Mouse (Mus musculus) midbrain, embryonic 14.5 days (tissue): ENCODE data around the gene Duoxa1. TPM values are rescaled to one million over a fixed set of nuclear protein-coding genes. Genes with fewer than 3 reads are reported as not detected.
A peak's percentile ranks its signal among the peaks of the same experiment; 100 is the strongest.

Experiments
- ATAC-seq: fragments of 200-750 bp; cut with Nextera tagmentation; 2 replicates; pipeline ENCODE4 v1.8.0; 2017; ENCODE audit warnings: moderate number of reproducible peaks, moderate library complexity; ENCODE audit not compliant: low FRiP score, low TSS enrichment
- DNase-seq: peaks from one replicate; pipeline ENCODE4 v3.0.0-alpha.2; 2015
- H3K27ac ChIP-seq: fragments of 300-500 bp; sonication (generic); replicated peaks from 2 replicates; pipeline ENCODE4 v1.5.1; 2014; ENCODE audit warnings: mild to moderate bottlenecking, low read depth, low read length, moderate library complexity
- H3K27me3 ChIP-seq: fragments of 300-500 bp; sonication (generic); 2 replicates; pipeline ENCODE4 v1.6.1; 2014; ENCODE audit warnings: low read length, control low read depth, mixed read lengths; ENCODE audit not compliant: control insufficient read depth, insufficient read depth
- H3K36me3 ChIP-seq: fragments of 300-500 bp; sonication (generic); 2 replicates; pipeline ENCODE4 v1.6.1; 2014; ENCODE audit warnings: low read length, control low read depth; ENCODE audit not compliant: control insufficient read depth, insufficient read depth
- H3K4me1 ChIP-seq: fragments of 300-500 bp; sonication (generic); 2 replicates; pipeline ENCODE4 v1.6.1; 2014; ENCODE audit warnings: mild to moderate bottlenecking, antibody characterized with exemption, low read length, control low read depth; ENCODE audit not compliant: control insufficient read depth, insufficient read depth
- H3K4me2 ChIP-seq: fragments of 300-500 bp; sonication (generic); 2 replicates; pipeline ENCODE4 v1.6.1; 2014; ENCODE audit warnings: mild to moderate bottlenecking, low read length, moderate library complexity
- H3K4me3 ChIP-seq: fragments of 300-500 bp; sonication (generic); replicated peaks from 2 replicates; pipeline ENCODE4 v1.5.1; 2014; ENCODE audit warnings: low read depth, low read length
- H3K9ac ChIP-seq: fragments of 300-500 bp; sonication (generic); replicated peaks from 2 replicates; pipeline ENCODE4 v1.6.1; 2014; ENCODE audit warnings: mild to moderate bottlenecking, low read length, moderate library complexity
- H3K9me3 ChIP-seq: fragments of 300-500 bp; sonication (generic); 2 replicates; pipeline ENCODE4 v1.6.1; 2016; ENCODE audit warnings: low read length, control low read depth, mixed read lengths; ENCODE audit not compliant: control insufficient read depth
- WGBS: fragments of 180-500 bp; shearing (Covaris S2); extraction: QIAGEN DNeasy Blood & Tissue Kit; methylation state at CpG from one replicate; pipeline ENCODE4 v1.1.7; 2014; 5-methylcytosine and 5-hydroxymethylcytosine counted together
- polyA plus RNA-seq: library from polyadenylated mRNA; unstranded; fragments of >200 nt; fragmentation: Nextera tagmentation; extraction: Ambion mirVana; gene quantifications from 2 replicates; pipeline ENCODE4 v1.2.1, GENCODE M21; 2014

The Duoxa1 gene
- polyA plus RNA-seq, 1 experiment from 2014 or later: 0.25 TPM

GRCm38 (mm10) chr2:122302574-122303241 is 10.8 kb downstream of the Duoxa1 start:
- no peaks in the 10 kb centered on the region for H3K9me3 ChIP-seq
- DNase-seq: peak; percentile 88
- H3K4me1 ChIP-seq: peaks cover 21% of the 10 kb centered on the region
- H3K9ac ChIP-seq: no peak overlapping the region
- H3K27ac ChIP-seq: no peak overlapping the region
- ATAC-seq: no peak; the same call in 1 of the 2 replicates
- H3K4me2 ChIP-seq: peak overlapping the region; percentile 82
- H3K27me3 ChIP-seq: peaks cover 58% of the 10 kb centered on the region
- WGBS: 16% methylated on average over 9 of the region's 9 CpGs
- no peak overlapping the region for H3K4me3 ChIP-seq
- H3K36me3 ChIP-seq: no peaks in the 10 kb centered on the region

DNA sequence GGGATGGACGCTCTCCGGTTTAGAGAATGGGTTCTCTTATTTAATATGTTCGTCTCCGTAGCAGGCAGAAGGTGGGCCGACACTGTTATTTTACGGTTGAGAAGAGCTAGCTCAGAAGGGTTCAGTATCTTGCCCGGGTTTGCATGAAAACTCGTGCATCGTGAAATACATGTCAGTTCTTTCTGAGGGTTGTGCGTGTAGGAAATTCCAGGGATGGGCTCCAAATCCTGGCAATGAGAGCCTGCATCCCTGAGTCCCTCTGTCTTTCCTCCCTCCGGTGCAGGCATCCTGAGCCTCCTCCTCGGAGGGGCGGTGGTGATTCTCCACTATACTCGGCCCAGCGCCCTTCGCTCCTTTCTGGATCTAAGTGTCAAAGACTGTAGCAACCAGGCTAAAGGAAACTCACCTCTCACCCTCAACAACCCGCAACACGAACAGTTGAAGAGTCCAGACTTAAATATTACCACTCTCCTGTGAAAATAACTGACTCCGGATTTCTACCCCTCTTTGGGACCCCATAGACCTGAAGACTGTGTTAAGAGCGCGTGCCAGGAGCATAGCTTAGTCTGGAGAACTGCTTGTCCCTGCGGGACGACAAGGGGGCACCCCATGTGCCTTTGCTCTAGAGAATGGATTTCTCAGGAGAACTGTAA is 11.5 kb downstream of the Duoxa1 start:
- H3K36me3 ChIP-seq: no peaks in the 10 kb centered on the region
- DNase-seq (no peak), ATAC-seq (no peak)
- WGBS: 5% methylated on average over 23 of the region's 23 CpGs
- H3K9me3 ChIP-seq: no peaks in the 10 kb centered on the region
- H3K9ac ChIP-seq: peak overlapping the region; percentile 46
- H3K4me3 ChIP-seq: peak overlapping the region; percentile 40
- H3K4me1 ChIP-seq: peaks cover 28% of the 10 kb centered on the region
- peaks cover 65% of the 10 kb centered on the region for H3K27me3 ChIP-seq
- H3K4me2 ChIP-seq: peak overlapping the region; percentile 82
- no peak overlapping the region for H3K27ac ChIP-seq

DNA sequence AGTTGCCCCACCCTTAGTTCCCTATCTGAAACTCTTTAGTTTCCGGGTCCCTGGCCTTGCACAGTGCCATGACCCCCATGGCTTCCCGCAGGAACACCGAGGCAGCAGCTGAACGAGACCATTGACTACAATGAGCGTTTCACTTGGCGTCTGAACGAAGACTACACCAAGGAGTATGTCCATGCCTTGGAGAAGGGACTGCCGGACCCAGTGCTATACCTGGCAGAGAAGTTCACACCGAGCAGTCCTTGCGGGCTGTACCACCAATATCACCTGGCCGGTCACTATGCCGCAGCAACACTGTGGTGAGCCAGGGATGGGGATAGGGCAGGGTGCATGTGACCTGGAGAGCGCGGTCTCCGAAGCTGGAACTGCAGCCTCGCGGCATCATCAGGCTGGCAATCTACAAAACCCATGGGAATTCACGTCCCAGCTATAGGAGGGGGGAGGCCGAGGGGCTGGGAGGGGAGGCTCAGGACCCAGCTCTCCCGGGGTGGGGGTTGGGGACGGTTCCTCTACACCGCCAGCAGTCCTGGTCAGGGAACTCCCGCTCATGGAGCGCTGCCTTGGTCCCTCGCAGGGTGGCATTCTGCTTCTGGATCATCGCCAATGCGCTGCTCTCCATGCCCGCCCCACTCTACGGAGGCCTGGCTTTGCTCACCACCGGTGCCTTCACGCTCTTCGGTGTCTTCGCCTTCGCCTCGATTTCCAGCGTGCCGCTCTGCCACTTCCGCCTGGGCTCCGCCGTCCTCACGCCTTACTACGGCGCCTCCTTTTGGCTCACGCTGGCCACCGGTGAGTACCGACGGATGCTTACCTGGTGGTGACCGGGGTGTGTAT is 12.2 kb downstream of the Duoxa1 start:
- ATAC-seq (peak; percentile 29; the same call in 1 of the 2 replicates), DNase-seq (peak; percentile 76)
- Histone ChIP-seq H3K9me3 (no peaks in the 10 kb centered on the region), H3K27me3 (peaks cover 69% of the 10 kb centered on the region), H3K4me2 (peak overlapping the region; percentile 82), H3K36me3 (no peaks in the 10 kb centered on the region), H3K9ac (peak overlapping the region; percentile 46), H3K4me1 (peaks cover 28% of the 10 kb centered on the region), H3K4me3 (peak overlapping the region; percentile 40), H3K27ac (no peak overlapping the region)
- WGBS: 1% methylated on average over 48 of the region's 48 CpGs

DNA sequence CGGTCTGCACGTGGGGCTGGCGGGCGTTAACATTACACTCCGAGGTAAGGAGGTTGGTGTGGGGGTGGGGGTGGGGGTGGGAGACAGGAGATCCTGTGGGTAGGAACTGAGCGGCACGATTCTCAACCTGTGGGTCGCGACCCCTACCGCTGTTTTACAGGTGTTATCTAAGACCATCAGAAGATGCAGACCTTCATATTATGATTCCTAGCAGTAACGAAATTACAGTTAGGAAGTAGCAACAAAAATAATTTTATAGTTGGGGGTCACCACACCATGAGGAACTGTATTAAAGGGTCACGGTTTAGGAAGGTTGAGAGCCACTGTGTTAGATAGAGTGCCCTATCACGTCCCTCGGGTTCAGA is 12.9 kb downstream of the Duoxa1 start:
- ATAC-seq: no peak
- H3K4me3 ChIP-seq: peak overlapping the region; percentile 40

DNA sequence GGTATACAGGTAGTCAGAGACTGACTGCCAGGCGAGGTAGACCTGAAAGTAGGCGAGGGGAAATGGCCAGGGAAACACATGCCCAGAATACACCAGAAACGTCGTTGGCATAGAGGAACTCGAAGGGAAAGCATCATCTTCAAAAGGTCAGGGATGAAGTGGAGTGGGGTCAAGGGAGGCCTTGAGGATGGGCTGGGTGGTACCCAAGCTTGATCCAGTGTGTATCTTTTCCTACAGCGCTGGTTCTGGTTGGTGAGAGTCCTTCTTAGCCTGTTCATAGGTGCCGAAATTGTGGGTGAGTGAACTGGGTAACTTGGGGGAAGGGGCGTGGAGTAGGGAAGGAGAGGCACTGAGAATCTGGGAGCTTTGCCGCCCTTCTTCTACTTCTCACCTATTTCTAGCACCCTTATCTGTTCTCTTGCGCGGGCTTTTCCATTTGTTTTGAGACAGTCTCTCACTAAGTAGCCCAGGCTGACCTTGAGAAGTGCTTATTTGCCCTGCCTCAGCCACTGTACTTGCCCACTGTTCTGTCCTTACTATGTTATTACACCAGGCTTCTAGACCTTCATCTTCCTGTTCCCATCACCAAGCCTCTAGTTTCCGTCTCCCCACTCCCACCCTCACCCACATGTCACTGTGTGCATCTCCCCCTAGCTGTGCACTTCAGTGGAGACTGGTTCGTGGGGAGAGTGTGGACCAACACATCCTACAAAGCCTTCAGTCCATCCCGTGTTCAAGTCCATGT is 13.4 kb downstream of the Duoxa1 start:
- no peak overlapping the region for H3K9ac ChIP-seq
- no peaks in the 10 kb centered on the region for H3K9me3 ChIP-seq
- DNase-seq (no peak), ATAC-seq (no peak)
- peak overlapping the region; percentile 8; the same call in 1 of the 2 replicates for H3K4me3 ChIP-seq
- H3K4me2 ChIP-seq: no peak overlapping the region; the same call in 1 of the 2 replicates
- WGBS: 8% methylated on average over 14 of the region's 14 CpGs
- peaks cover 79% of the 10 kb centered on the region for H3K27me3 ChIP-seq
- no peaks in the 10 kb centered on the region for H3K36me3 ChIP-seq
- H3K4me1 ChIP-seq: peaks cover 28% of the 10 kb centered on the region
- H3K27ac ChIP-seq: no peak overlapping the region

More for the DNA sequence above, 12.9 kb downstream of the Duoxa1 start:
- Histone ChIP-seq H3K9me3 (no peaks in the 10 kb centered on the region), H3K4me2 (peak overlapping the region; percentile 82), H3K27ac (no peak overlapping the region), H3K9ac (no peak overlapping the region), H3K36me3 (no peaks in the 10 kb centered on the region), H3K27me3 (peaks cover 75% of the 10 kb centered on the region), H3K4me1 (peaks cover 28% of the 10 kb centered on the region)
- no peak for DNase-seq
- 5% methylated on average over 14 of the region's 14 CpGs for WGBS

- Histone ChIP-seq H3K4me2 (peak within 1 kb of the TSS; percentile 47), H3K4me3 (peak within 1 kb of the TSS; percentile 22), H3K27me3 (peaks cover 87% of the 10 kb centered on the region), H3K9ac (no peak within 1 kb of the TSS), H3K36me3 (no peaks in the 10 kb centered on the region), H3K27ac (no peak within 1 kb of the TSS), H3K4me1 (peaks cover 28% of the 10 kb centered on the region), H3K9me3 (no peaks in the 10 kb centered on the region)
- under 1% methylated on average over 43 of the region's 43 CpGs for WGBS
- DNase-seq (peak; percentile 51), ATAC-seq (no peak)
Measured at GRCm38 (mm10) chr2:122298596-122299490, 14.7 kb downstream of the Duoxa1 start, which contains the start of gene Duoxa2. Gene Duoxa2, plus strand, starts transcription at chr2:122298900.

DNA sequence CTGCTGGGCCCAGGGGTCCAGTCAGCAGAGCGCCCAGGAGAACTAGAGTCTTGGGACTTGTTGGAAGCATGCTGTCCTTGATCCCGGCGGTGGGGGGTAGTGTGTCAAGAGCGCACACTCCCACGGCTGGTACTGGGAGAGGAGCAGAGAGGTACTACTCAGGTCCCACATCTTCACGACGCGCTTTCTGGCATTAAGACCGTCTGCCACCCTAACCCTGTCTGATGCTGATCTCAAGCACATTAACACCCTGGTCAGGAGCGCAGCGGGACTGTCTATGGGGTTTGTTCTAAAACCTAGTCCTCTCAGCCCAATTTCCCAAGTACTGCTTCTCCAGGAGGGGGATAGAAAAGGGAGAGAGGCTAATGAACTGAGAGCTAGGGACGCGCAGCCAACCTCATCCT is 15.4 kb downstream of the Duoxa1 start, which contains the start of gene Duox2:
TSS of gene Duox2 (minus strand) at position 354 of the 404 bp plus-strand sequence.
- under 1% methylated on average over 13 of the region's 13 CpGs for WGBS
- peak within 1 kb of the TSS; percentile 22 for H3K4me3 ChIP-seq
- peaks cover 28% of the 10 kb centered on the region for H3K4me1 ChIP-seq
- H3K9ac ChIP-seq: no peak within 1 kb of the TSS
- peak within 1 kb of the TSS; percentile 47 for H3K4me2 ChIP-seq
- peaks cover 85% of the 10 kb centered on the region for H3K27me3 ChIP-seq
- H3K27ac ChIP-seq: no peak within 1 kb of the TSS
- no peak for DNase-seq
- H3K36me3 ChIP-seq: no peaks in the 10 kb centered on the region
- ATAC-seq: no peak
- H3K9me3 ChIP-seq: no peaks in the 10 kb centered on the region
